Comparison of ENCODE assay signal across 8 mouse cellular contexts in the genomic region with DNA sequence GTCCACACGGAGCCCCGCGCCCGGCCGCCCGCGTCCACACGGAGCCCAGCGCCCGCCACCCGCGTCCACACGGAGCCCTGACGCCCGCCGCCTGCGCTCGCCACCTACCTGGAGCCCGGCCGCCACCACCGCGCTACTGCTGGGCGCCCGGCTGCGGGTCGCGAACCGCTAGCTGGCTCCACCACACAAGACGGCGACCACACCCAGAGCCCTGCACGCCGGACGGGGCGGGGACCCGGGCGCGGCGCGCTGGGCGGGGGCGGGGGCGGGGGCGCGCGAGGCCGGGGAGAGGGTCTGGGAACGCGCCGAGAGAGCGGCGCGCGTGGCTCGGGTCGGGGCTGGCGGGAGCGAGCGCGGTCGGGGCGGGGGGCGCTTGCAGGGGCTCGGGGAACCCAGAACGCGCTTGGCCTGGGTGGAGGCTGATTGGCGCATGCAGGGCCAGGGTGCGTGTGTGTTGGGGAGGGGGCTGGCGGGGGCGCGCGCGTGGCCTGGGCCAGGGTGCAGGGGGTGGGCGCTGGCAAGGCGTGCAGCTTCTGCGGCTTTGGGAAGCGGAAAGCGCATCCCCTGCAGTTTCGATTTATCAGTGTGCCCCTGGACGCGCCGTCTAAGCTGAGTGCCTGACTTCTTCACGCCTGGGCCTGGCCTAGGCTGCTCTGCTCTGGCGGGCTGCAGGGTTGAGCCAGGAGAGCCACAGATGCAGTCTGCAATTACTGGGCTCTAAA. TPM values are rescaled to one million over a fixed set of nuclear protein-coding genes. Genes with fewer than 3 reads are reported as not detected.
DNase-seq lines count a peak whose midpoint lies in the region; ATAC-seq lines count a peak whose summit lies in the region.

Gene Gnb4, minus strand, starts transcription at position 255 of the 722 bp plus-strand sequence.

- H3K27ac ChIP-seq in heart, embryonic 16.5 days (ENCODE audit: low read length): peak within 1 kb of the TSS; percentile 77
- H3K27ac ChIP-seq in neural tube, embryonic 14.5 days (ENCODE audit: low read depth, low read length): peak within 1 kb of the TSS; percentile 63

- peak within 1 kb of the TSS; percentile 73 for H3K4me2 ChIP-seq in heart, embryonic 16.5 days (ENCODE audit: low read depth, low read length)
- H3K4me2 ChIP-seq in neural tube, embryonic 14.5 days (ENCODE audit: low read depth, low read length): peak within 1 kb of the TSS; percentile 48

- H3K9me3 ChIP-seq in heart, embryonic 16.5 days (replicated peaks; ENCODE audit: control insufficient read depth, low read length): no peaks in the 10 kb centered on the region
- no peaks in the 10 kb centered on the region for H3K9me3 ChIP-seq in neural tube, embryonic 14.5 days (ENCODE audit: control insufficient read depth, low read length)

- H3K4me3 ChIP-seq in heart, embryonic 16.5 days (ENCODE audit: low read length): peak within 1 kb of the TSS; percentile 81
- H3K4me3 ChIP-seq in neural tube, embryonic 14.5 days (ENCODE audit: low read depth, low read length): peak within 1 kb of the TSS; percentile 54

- H3K36me3 ChIP-seq in heart, embryonic 16.5 days (ENCODE audit: control insufficient read depth, insufficient read depth): no peaks in the 10 kb centered on the region; the same call in 1 of the 2 replicates
- no peaks in the 10 kb centered on the region for H3K36me3 ChIP-seq in neural tube, embryonic 14.5 days (ENCODE audit: control insufficient read depth, insufficient read depth, low read length)

- ATAC-seq in erythroblast, adult 5-6 weeks (replicated peaks; ENCODE audit: low FRiP score, poor library complexity, severe bottlenecking): peak; percentile 58
- peak; percentile 88 for ATAC-seq in heart, embryonic 16.5 days (replicated peaks; ENCODE audit: extremely low read depth, insufficient read depth, low FRiP score)
- ATAC-seq in neural tube, embryonic 14.5 days (ENCODE audit: low read depth): peak; percentile 93

- DNase-seq in A20 (ENCODE audit: low read depth, low spot score): peak; percentile 30
- DNase-seq in T-cell, adult 2 months (ENCODE audit: low spot score): peak; percentile 34
- peak; percentile 64 for DNase-seq in kidney, postnatal 14 days
- peak; percentile 28 to 35 for DNase-seq in lung, adult 18-20 months
- DNase-seq in thymus, postnatal 14 days: peak; percentile 74

- under 1% methylated on average over 78 of the region's 83 CpGs for WGBS in heart, embryonic 16.5 days
- WGBS in neural tube, embryonic 14.5 days: under 1% methylated on average over 36 of the region's 83 CpGs

- H3K4me1 ChIP-seq in heart, embryonic 16.5 days (ENCODE audit: control insufficient read depth, insufficient read depth, low read length): no peaks in the 10 kb centered on the region
- H3K4me1 ChIP-seq in neural tube, embryonic 14.5 days (ENCODE audit: control insufficient read depth, insufficient read depth, low read length): no peaks in the 10 kb centered on the region

- no peaks in the 10 kb centered on the region for H3K27me3 ChIP-seq in heart, embryonic 16.5 days (ENCODE audit: control insufficient read depth, insufficient read depth, low read length)
- no peaks in the 10 kb centered on the region for H3K27me3 ChIP-seq in neural tube, embryonic 14.5 days (ENCODE audit: control insufficient read depth, insufficient read depth, low read length)

- peak within 1 kb of the TSS; percentile 81 for H3K9ac ChIP-seq in heart, embryonic 16.5 days (ENCODE audit: low read length)
- H3K9ac ChIP-seq in neural tube, embryonic 14.5 days (replicated peaks; ENCODE audit: low read depth, low read length): peak within 1 kb of the TSS; percentile 74

RNA-seq across cellular contexts. Expression of gene Gnb4, which starts in this region (rescaled TPM):
- total RNA-seq in erythroblast, adult 5-6 weeks (2015; ENCODE audit: low replicate concordance): 4.0 and 4.2 TPM in 2 replicates
- 0.51 and 3.8 TPM in 2 replicates for total RNA-seq in erythroblast, adult 5-6 weeks (2017; ENCODE audit: low replicate concordance)
- 56.3 and 61.0 TPM in 2 replicates for polyA plus RNA-seq in heart, embryonic 16.5 days (2015; fragmentation: Nextera tagmentation; extraction: Ambion mirVana)
- 98.5 and 108 TPM in 2 replicates for polyA plus RNA-seq in neural tube, embryonic 14.5 days (2014; fragmentation: Nextera tagmentation; extraction: Ambion mirVana)

Comparison
In these comparisons a context has a peak if more than half of its experiments do, and no peak if none do; other contexts are left out.
1. Peak in every context shown above with its lines: DNase-seq, ATAC-seq, H3K4me3 ChIP-seq and H3K27ac ChIP-seq.